Mouse (Mus musculus) neural tube, embryonic 13.5 days (tissue): ENCODE measurements around the gene Ly6g5b. TPM values are rescaled to one million over a fixed set of nuclear protein-coding genes. Genes with fewer than 3 reads are reported as not detected.

Source experiments
- ATAC-seq: fragments of 200-750 bp; cut with Nextera tagmentation; 2 replicates; pipeline ENCODE4 v1.8.0; 2017; ENCODE audit warnings: low read depth, mild to moderate bottlenecking, moderate TSS enrichment, moderate library complexity
- H3K27ac ChIP-seq: fragments of 300-500 bp; sonication (generic); replicated peaks from 2 replicates; pipeline ENCODE4 v1.5.1; 2015; ENCODE audit warnings: moderate library complexity, mild to moderate bottlenecking, inconsistent platforms
- H3K27me3 ChIP-seq: fragments of 300-500 bp; sonication (generic); 2 replicates; pipeline ENCODE4 v1.6.1; 2015; ENCODE audit warnings: mild to moderate bottlenecking, inconsistent platforms
- H3K36me3 ChIP-seq: fragments of 300-500 bp; sonication (generic); 2 replicates; pipeline ENCODE4 v1.6.1; 2015; ENCODE audit warnings: mild to moderate bottlenecking, inconsistent platforms
- H3K4me1 ChIP-seq: fragments of 300-500 bp; sonication (generic); replicated peaks from 2 replicates; pipeline ENCODE4 v1.6.1; 2015; ENCODE audit warnings: inconsistent platforms
- H3K4me2 ChIP-seq: fragments of 300-500 bp; sonication (generic); 2 replicates; pipeline ENCODE4 v1.6.1; 2015; ENCODE audit warnings: inconsistent platforms, mild to moderate bottlenecking, moderate library complexity
- H3K4me3 ChIP-seq: fragments of 300-500 bp; sonication (generic); 2 replicates; pipeline ENCODE4 v1.5.1; 2015; ENCODE audit warnings: mild to moderate bottlenecking, inconsistent platforms
- H3K9ac ChIP-seq: fragments of 300-500 bp; sonication (generic); 2 replicates; pipeline ENCODE4 v1.6.1; 2015; ENCODE audit warnings: moderate library complexity, mild to moderate bottlenecking, inconsistent platforms
- H3K9me3 ChIP-seq: fragments of 300-500 bp; sonication (generic); 2 replicates; pipeline ENCODE4 v1.6.1; 2016; ENCODE audit warnings: inconsistent platforms
- WGBS: fragments of 180-500 bp; shearing (Covaris S2); methylation state at CpG from one replicate; pipeline ENCODE4 v1.1.7; 2015; 5-methylcytosine and 5-hydroxymethylcytosine counted together
- polyA plus RNA-seq: library from polyadenylated mRNA; unstranded; fragments of >200 nt; fragmentation: Nextera tagmentation; extraction: Ambion mirVana; gene quantifications from 2 replicates; pipeline ENCODE4 v1.2.1, GENCODE M21; 2015

Ly6g5b gene
- polyA plus RNA-seq, 1 experiment from 2014 or later, result 1.7 TPM

GRCm38 (mm10) chr17:35082841-35083576 lies 32.2 kb downstream of the Ly6g5b start:
- Histone ChIP-seq H3K4me2 (no peak overlapping the region), H3K4me1 (peaks cover 4% of the 10 kb centered on the region; the same call in 1 of the 2 replicates), H3K9me3 (no peaks in the 10 kb centered on the region), H3K4me3 (no peak overlapping the region), H3K27ac (no peak overlapping the region), H3K9ac (no peak overlapping the region), H3K27me3 (no peaks in the 10 kb centered on the region), H3K36me3 (no peaks in the 10 kb centered on the region)
- ATAC-seq, result no peak
- WGBS, result 82% methylated on average over 16 of the region's 16 CpGs

DNA sequence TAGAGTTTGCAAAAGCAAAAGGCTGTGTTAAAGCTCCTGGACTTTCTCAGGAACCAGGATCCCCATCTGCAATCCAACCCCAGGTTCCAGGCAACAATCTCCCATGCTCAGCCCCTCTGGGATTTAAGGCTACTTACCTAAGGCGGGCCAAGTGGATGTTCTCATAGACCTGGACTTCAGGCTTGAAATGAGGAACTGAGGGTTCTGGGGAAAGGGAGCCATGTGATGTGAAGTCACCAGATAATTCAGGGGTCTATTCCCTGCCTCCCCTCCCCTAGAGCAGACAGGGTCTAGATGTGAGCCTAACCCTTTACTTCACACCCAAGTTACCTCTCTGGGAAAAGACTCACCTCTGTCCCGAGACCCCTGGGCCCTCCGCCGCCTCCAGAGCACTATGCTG lies 34.5 kb downstream of the Ly6g5b start:
- WGBS, result 82% methylated on average over 4 of the region's 4 CpGs
- no peak for ATAC-seq
- H3K4me2 ChIP-seq, result no peak overlapping the region
- H3K36me3 ChIP-seq, result no peaks in the 10 kb centered on the region
- no peaks in the 10 kb centered on the region for H3K9me3 ChIP-seq
- no peaks in the 10 kb centered on the region for H3K27me3 ChIP-seq
- H3K4me1 ChIP-seq, result peaks cover 18% of the 10 kb centered on the region
- H3K9ac ChIP-seq, result 0 out of 2 replicates have a peak overlapping the region, but pooled peaks have one; percentile 8
- no peak overlapping the region for H3K4me3 ChIP-seq
- no peak overlapping the region for H3K27ac ChIP-seq

- H3K4me1 ChIP-seq, result peaks cover 18% of the 10 kb centered on the region
- H3K9me3 ChIP-seq, result no peaks in the 10 kb centered on the region
- no peak overlapping the region for H3K4me2 ChIP-seq
- H3K27me3 ChIP-seq, result no peaks in the 10 kb centered on the region
- no peaks in the 10 kb centered on the region for H3K36me3 ChIP-seq
- 64% methylated on average over 6 of the region's 6 CpGs for WGBS
- no peak for ATAC-seq
- 0 out of 2 replicates have a peak overlapping the region, but pooled peaks have one; percentile 45 for H3K9ac ChIP-seq
- H3K27ac ChIP-seq, result no peak overlapping the region
- H3K4me3 ChIP-seq, result no peak overlapping the region
Measured at GRCm38 (mm10) chr17:35080248-35080647, 35.0 kb downstream of the Ly6g5b start.

DNA sequence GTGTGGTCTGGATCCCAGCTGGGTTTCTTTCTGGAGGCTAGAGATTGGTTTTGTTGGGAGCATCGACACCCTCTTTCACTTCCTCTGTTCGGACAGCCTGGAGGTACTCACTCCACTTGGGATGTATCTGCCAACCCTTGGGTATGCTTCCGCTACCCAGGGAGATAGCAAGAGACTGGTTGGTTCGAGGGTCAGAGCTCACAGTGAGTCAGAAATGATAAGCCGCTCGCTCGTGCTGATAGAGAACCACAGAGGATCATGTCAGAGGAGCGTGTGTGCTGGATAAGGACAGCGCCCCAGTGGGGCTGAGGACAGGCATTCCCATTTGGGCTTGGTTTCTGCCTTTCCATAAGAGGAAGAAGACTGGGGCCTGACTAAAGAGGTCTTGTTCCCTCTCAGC lies 35.5 kb downstream of the Ly6g5b start:
- no peak overlapping the region for H3K4me3 ChIP-seq
- H3K27me3 ChIP-seq, result no peaks in the 10 kb centered on the region
- ATAC-seq, result no peak
- H3K9ac ChIP-seq, result 0 out of 2 replicates have a peak overlapping the region, but pooled peaks have one; percentile 45
- 75% methylated on average over 9 of the region's 9 CpGs for WGBS
- no peak overlapping the region for H3K27ac ChIP-seq
- no peaks in the 10 kb centered on the region for H3K9me3 ChIP-seq
- H3K4me1 ChIP-seq, result peaks cover 18% of the 10 kb centered on the region
- H3K4me2 ChIP-seq, result no peak overlapping the region
- H3K36me3 ChIP-seq, result no peaks in the 10 kb centered on the region

GRCm38 (mm10) chr17:35077786-35078233 lies 37.4 kb downstream of the Ly6g5b start, which contains the start of gene Ly6g6d:
Gene Ly6g6d (minus strand): TSS chr17:35078065.
- Histone ChIP-seq H3K27ac (no peak within 1 kb of the TSS), H3K4me1 (peaks cover 18% of the 10 kb centered on the region), H3K36me3 (no peaks in the 10 kb centered on the region), H3K9me3 (no peaks in the 10 kb centered on the region), H3K27me3 (no peaks in the 10 kb centered on the region), H3K4me2 (peak within 1 kb of the TSS; percentile 47), H3K4me3 (peak within 1 kb of the TSS; percentile 15), H3K9ac (peak within 1 kb of the TSS; percentile 59)
- ATAC-seq, result peak; percentile 62
- WGBS, result 11% methylated on average over 14 of the region's 14 CpGs

- no peak overlapping the region for H3K27ac ChIP-seq
- H3K4me3 ChIP-seq, result peak overlapping the region; percentile 15
- H3K4me1 ChIP-seq, result peaks cover 18% of the 10 kb centered on the region
- no peaks in the 10 kb centered on the region for H3K9me3 ChIP-seq
- H3K27me3 ChIP-seq, result no peaks in the 10 kb centered on the region
- peak overlapping the region; percentile 47 for H3K4me2 ChIP-seq
- ATAC-seq, result no peak
- peak overlapping the region; percentile 59 for H3K9ac ChIP-seq
- no peaks in the 10 kb centered on the region for H3K36me3 ChIP-seq
- WGBS, result 22% methylated on average over 2 of the region's 2 CpGs
Measured at GRCm38 (mm10) chr17:35077285-35077684, 37.9 kb downstream of the Ly6g5b start.

GRCm38 (mm10) chr17:35076507-35077176 lies 38.6 kb downstream of the Ly6g5b start, which contains the start of gene Ly6g6e:
Gene Ly6g6e (plus strand): TSS chr17:35076902.
- 26% methylated on average over 10 of the region's 10 CpGs for WGBS
- peak within 1 kb of the TSS; percentile 59 for H3K9ac ChIP-seq
- H3K4me3 ChIP-seq, result peak within 1 kb of the TSS; percentile 15
- H3K9me3 ChIP-seq, result no peaks in the 10 kb centered on the region
- ATAC-seq, result no peak
- peak within 1 kb of the TSS; percentile 47 for H3K4me2 ChIP-seq
- peaks cover 18% of the 10 kb centered on the region for H3K4me1 ChIP-seq
- H3K36me3 ChIP-seq, result no peaks in the 10 kb centered on the region
- H3K27ac ChIP-seq, result no peak within 1 kb of the TSS
- no peaks in the 10 kb centered on the region for H3K27me3 ChIP-seq

DNA sequence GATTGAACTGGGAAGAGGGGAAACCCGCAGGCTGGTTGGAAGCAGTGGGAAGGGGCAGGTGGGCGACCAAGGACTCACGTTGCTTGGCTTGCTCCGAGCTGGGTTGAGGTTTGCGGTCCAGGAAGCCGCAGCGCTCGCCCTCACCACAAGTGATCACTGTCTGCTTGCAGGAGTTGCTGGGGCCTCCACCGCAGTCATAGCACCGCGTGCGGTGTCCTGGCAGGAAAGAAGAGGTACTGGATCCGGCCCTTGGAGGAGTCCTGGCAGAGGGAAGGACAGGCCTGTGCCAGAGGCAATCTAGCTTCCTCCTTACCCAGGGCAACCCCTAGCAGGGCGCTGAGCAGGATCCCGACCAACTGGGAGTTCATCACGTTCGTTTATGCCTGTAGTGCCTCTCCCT lies 41.1 kb downstream of the Ly6g5b start:
- ATAC-seq, result no peak
- Histone ChIP-seq H3K9ac (no peak overlapping the region), H3K9me3 (no peaks in the 10 kb centered on the region), H3K36me3 (no peaks in the 10 kb centered on the region), H3K27ac (no peak overlapping the region), H3K4me2 (no peak overlapping the region), H3K4me3 (no peak overlapping the region), H3K4me1 (peaks cover 22% of the 10 kb centered on the region), H3K27me3 (no peaks in the 10 kb centered on the region)
- 42% methylated on average over 17 of the region's 17 CpGs for WGBS

GRCm38 (mm10) chr17:35071454-35071853 lies 43.8 kb downstream of the Ly6g5b start:
- 78% methylated on average over 9 of the region's 9 CpGs for WGBS
- Histone ChIP-seq H3K4me3 (no peak overlapping the region), H3K36me3 (no peaks in the 10 kb centered on the region), H3K9ac (no peak overlapping the region), H3K4me2 (no peak overlapping the region), H3K9me3 (no peaks in the 10 kb centered on the region), H3K4me1 (0 out of 2 replicates have a peak, but pooled peaks cover 3% of the 10 kb centered on the region), H3K27ac (no peak overlapping the region), H3K27me3 (peaks cover 17% of the 10 kb centered on the region)
- ATAC-seq, result no peak

DNA sequence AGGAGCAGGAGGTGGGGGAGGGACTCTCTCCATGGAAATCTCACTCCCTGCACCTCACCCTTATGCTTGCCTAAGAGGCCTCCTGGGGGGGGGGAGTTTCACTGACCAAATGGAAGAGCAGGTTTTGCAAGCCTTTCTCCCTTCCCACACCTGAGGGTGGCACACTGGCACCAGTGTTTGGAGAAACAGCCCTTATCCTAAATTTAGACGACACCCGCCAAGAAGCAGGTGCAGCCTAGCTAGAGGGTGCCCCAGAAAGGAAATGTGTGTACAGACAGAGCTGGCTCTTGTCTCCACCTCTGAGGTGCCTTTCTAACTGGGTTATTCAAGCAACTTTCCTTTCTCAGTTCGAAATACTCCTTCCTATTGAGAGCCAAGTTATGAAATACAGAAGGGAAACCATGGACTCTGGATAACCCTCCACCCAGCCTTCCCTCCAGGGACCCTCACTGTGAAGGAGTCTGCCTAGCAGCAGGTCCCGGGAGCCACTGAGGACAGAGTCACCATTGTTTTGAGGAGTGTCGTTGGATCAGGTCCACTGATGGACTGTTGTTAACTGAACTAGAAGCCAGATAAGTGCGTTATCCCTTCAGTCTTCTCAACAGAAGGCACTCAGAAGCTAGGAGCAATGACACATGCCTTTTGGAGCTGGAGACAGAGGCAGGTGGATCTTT lies 44.5 kb downstream of the Ly6g5b start:
- H3K4me1 ChIP-seq, result 0 out of 2 replicates have a peak, but pooled peaks cover 4% of the 10 kb centered on the region
- H3K4me3 ChIP-seq, result no peak overlapping the region
- H3K9ac ChIP-seq, result no peak overlapping the region
- H3K9me3 ChIP-seq, result no peaks in the 10 kb centered on the region
- ATAC-seq, result no peak
- no peaks in the 10 kb centered on the region for H3K36me3 ChIP-seq
- H3K4me2 ChIP-seq, result no peak overlapping the region
- 67% methylated on average over 6 of the region's 6 CpGs for WGBS
- H3K27me3 ChIP-seq, result peaks cover 24% of the 10 kb centered on the region
- H3K27ac ChIP-seq, result no peak overlapping the region

DNA sequence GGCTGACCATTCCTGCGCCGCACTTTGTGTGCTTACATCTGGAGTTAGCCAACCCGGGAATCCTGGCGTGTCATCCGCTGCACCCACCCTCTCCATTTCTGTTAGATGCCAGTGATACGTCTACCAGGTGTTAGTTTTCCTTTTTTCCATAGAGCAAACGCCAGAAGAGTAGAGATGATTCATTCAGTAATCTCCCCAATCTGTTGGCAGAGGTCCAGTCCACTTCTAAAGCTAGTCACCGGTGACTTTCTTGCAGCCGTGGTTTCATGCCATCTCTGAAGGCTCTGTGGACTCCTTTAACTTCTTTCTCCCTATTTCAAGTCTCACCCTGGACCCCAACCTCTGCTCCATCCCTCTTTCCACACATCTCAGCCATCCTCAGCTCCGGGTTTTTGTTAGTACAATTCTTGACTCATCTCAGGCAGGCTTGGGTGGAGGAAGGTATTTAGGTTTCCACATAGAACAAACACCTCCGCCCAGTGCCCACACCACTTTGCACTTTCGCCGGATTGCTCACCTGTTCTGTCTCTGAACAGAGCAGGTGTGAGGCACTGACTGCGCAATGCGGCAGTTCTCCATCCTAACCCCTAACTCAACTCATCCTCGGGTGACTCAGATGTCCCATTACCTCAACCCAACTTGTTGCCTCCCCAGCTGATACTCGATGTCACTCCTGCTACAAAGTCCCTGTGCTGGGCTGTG lies 46.9 kb downstream of the Ly6g5b start:
- H3K9me3 ChIP-seq, result no peaks in the 10 kb centered on the region
- H3K4me1 ChIP-seq, result peaks cover 17% of the 10 kb centered on the region
- H3K4me3 ChIP-seq, result no peak overlapping the region
- H3K27ac ChIP-seq, result no peak overlapping the region
- no peak overlapping the region for H3K9ac ChIP-seq
- H3K36me3 ChIP-seq, result peaks cover 3% of the 10 kb centered on the region; the same call in 1 of the 2 replicates
- peaks cover 47% of the 10 kb centered on the region for H3K27me3 ChIP-seq
- 87% methylated on average over 17 of the region's 17 CpGs for WGBS
- H3K4me2 ChIP-seq, result no peak overlapping the region
- ATAC-seq, result no peak
